Mouse (Mus musculus) liver, adult 2 months (tissue): ENCODE results near the gene Tmem251. TPM values are rescaled to one million over a fixed set of nuclear protein-coding genes. Genes with fewer than 3 reads are reported as not detected.

ENCODE experiments used
- DNase-seq: peaks from one replicate; pipeline ENCODE4 v3.0.0-alpha.2; 2011; ENCODE audit warnings: low read depth, low spot score; ENCODE audit errors: extremely low read depth
- H3K27ac ChIP-seq: fragments of 200-500 bp; replicated peaks from 2 replicates; pipeline ENCODE4 v1.5.1; 2012; ENCODE audit warnings: low read depth, mild to moderate bottlenecking, control low read depth, inconsistent platforms, low read length; ENCODE audit not compliant: insufficient read depth
- H3K27me3 ChIP-seq: fragments of 200-500 bp; 2 replicates; pipeline ENCODE4 v1.6.1; 2012; ENCODE audit warnings: mild to moderate bottlenecking, moderate library complexity, low read length, inconsistent platforms; ENCODE audit not compliant: control insufficient read depth, insufficient read depth
- H3K36me3 ChIP-seq: fragments of 200-500 bp; 2 replicates; pipeline ENCODE4 v1.6.1; 2012; ENCODE audit warnings: low read length, inconsistent platforms; ENCODE audit not compliant: control insufficient read depth, insufficient read depth
- H3K4me1 ChIP-seq: fragments of 200-500 bp; 2 replicates; pipeline ENCODE4 v1.6.1; 2011; ENCODE audit warnings: low read length; ENCODE audit not compliant: control insufficient read depth, insufficient read depth
- H3K4me3 ChIP-seq: fragments of 200-500 bp; 2 replicates; pipeline ENCODE4 v1.5.1; 2011; ENCODE audit warnings: low read depth, mild to moderate bottlenecking, control low read depth, low read length, moderate library complexity; ENCODE audit not compliant: insufficient read depth
- H3K79me2 ChIP-seq: fragments of 200-500 bp; 2 replicates; pipeline ENCODE4 v1.6.1; 2012; ENCODE audit warnings: inconsistent platforms, mild to moderate bottlenecking, low read length, moderate library complexity; ENCODE audit not compliant: control insufficient read depth, insufficient read depth
- H3K9ac ChIP-seq: fragments of 200-500 bp; 2 replicates; pipeline ENCODE4 v1.6.1; 2012; ENCODE audit warnings: low read depth, mild to moderate bottlenecking, control low read depth, inconsistent platforms, low read length
- CTCF ChIP-seq: fragments of 200-500 bp; IDR thresholded peaks from 2 replicates; pipeline ENCODE4 v1.5.1; 2011; ENCODE audit warnings: low read depth, low read length, control low read depth
- POLR2A ChIP-seq: fragments of 200-500 bp; IDR thresholded peaks from 2 replicates; pipeline ENCODE4 v1.6.1; 2011; ENCODE audit warnings: low read length, control low read depth; ENCODE audit not compliant: insufficient read depth; ENCODE audit errors: extremely low read depth
- WGBS: fragments of 180-500 bp; shearing (Covaris S2); methylation state at CpG from one replicate; pipeline ENCODE4 v1.1.7; 2018; 5-methylcytosine and 5-hydroxymethylcytosine counted together
- polyA plus RNA-seq: library from polyadenylated mRNA; depleted of rRNA; stranded (reverse); fragments of >200 nt; gene quantifications from 2 replicates; pipeline ENCODE4 v1.2.3, GENCODE M21; 2012
- total RNA-seq: library from RNA; depleted of rRNA; stranded (reverse); fragments of >200 nt; gene quantifications from 2 replicates; pipeline ENCODE4 v1.2.3, GENCODE M21; 2014

The Tmem251 gene
- total and polyA plus RNA-seq, 2 experiments = 1.6 to 2.0 TPM

GRCm38 (mm10) chr12:102757055-102757688 is 13.6 kb downstream of the Tmem251 start:
- Histone ChIP-seq H3K9ac (peak overlapping the region; percentile 85), H3K79me2 (peaks cover 11% of the 10 kb centered on the region; the same call in 1 of the 2 replicates), H3K4me3 (peak overlapping the region; percentile 93), H3K36me3 (peaks cover under 1% of the 10 kb centered on the region), H3K4me1 (peaks cover 10% of the 10 kb centered on the region; the same call in 1 of the 2 replicates), H3K27me3 (no peaks in the 10 kb centered on the region), H3K27ac (peak overlapping the region; percentile 74)
- no peak for DNase-seq
- 1% methylated on average over 46 of the region's 46 CpGs for WGBS
- TF ChIP-seq CTCF (no peak), POLR2A (no peak)

GRCm38 (mm10) chr12:102757689-102758402 is 14.3 kb downstream of the Tmem251 start, which contains the start of the genes Gm28051, Gon7 and Ubr7:
Gm28051 (minus strand) TSS chr12:102757765.
Gon7 (minus strand) TSS chr12:102757803.
Ubr7 (plus strand) TSS chr12:102757967.
- peak; percentile 91 for DNase-seq
- Histone ChIP-seq H3K36me3 (peaks cover 4% of the 10 kb centered on the region), H3K4me3 (peak within 1 kb of the TSS; percentile 95), H3K9ac (peak within 1 kb of the TSS; percentile 89), H3K27ac (peak within 1 kb of the TSS; percentile 74), H3K79me2 (peaks cover 11% of the 10 kb centered on the region; the same call in 1 of the 2 replicates), H3K4me1 (peaks cover 10% of the 10 kb centered on the region; the same call in 1 of the 2 replicates), H3K27me3 (no peaks in the 10 kb centered on the region)
- TF ChIP-seq CTCF (peak; percentile 41), POLR2A (peak; percentile 72)
- under 1% methylated on average over 73 of the region's 73 CpGs for WGBS

GRCm38 (mm10) chr12:102758403-102758756 is 14.8 kb downstream of the Tmem251 start, which contains the start of gene Gm20604:
Gm20604 (minus strand) TSS chr12:102758672.
- Histone ChIP-seq H3K27ac (peak within 1 kb of the TSS; percentile 74), H3K27me3 (no peaks in the 10 kb centered on the region), H3K36me3 (peaks cover 4% of the 10 kb centered on the region), H3K4me1 (peaks cover 10% of the 10 kb centered on the region; the same call in 1 of the 2 replicates), H3K79me2 (peaks cover 11% of the 10 kb centered on the region; the same call in 1 of the 2 replicates), H3K9ac (peak within 1 kb of the TSS; percentile 89), H3K4me3 (peak within 1 kb of the TSS; percentile 95)
- DNase-seq = no peak
- WGBS = 2% methylated on average over 10 of the region's 10 CpGs
- TF ChIP-seq POLR2A = no peak
- no peak for TF ChIP-seq CTCF

GRCm38 (mm10) chr12:102758936-102759335 is 15.4 kb downstream of the Tmem251 start:
- DNase-seq = no peak
- no peak overlapping the region for H3K27ac ChIP-seq
- H3K9ac ChIP-seq = no peak overlapping the region
- H3K27me3 ChIP-seq = no peaks in the 10 kb centered on the region
- peak overlapping the region; percentile 95 for H3K4me3 ChIP-seq
- peaks cover 8% of the 10 kb centered on the region for H3K36me3 ChIP-seq
- TF ChIP-seq POLR2A (no peak), CTCF (no peak)
- H3K4me1 ChIP-seq = peaks cover 9% of the 10 kb centered on the region; the same call in 1 of the 2 replicates
- peaks cover 11% of the 10 kb centered on the region; the same call in 1 of the 2 replicates for H3K79me2 ChIP-seq
- WGBS = 0% methylated on average over 5 of the region's 5 CpGs

- 76% methylated on average over 3 of the region's 3 CpGs for WGBS
- Histone ChIP-seq H3K36me3 (peaks cover 19% of the 10 kb centered on the region), H3K4me1 (peaks cover 9% of the 10 kb centered on the region; the same call in 1 of the 2 replicates), H3K9ac (no peak overlapping the region), H3K4me3 (no peak overlapping the region), H3K79me2 (peaks cover 5% of the 10 kb centered on the region; the same call in 1 of the 2 replicates), H3K27me3 (no peaks in the 10 kb centered on the region), H3K27ac (no peak overlapping the region)
- no peak for TF ChIP-seq CTCF
- TF ChIP-seq POLR2A = no peak
- no peak for DNase-seq
These were observed 18.1 kb downstream of the Tmem251 start for GRCm38 (mm10) chr12:102761668-102762067.
